Mouse (Mus musculus): ENCODE data around the gene Tex2. TPM values are rescaled to one million over a fixed set of nuclear protein-coding genes. Genes with fewer than 3 reads are reported as not detected.
A peak's percentile ranks its signal among the peaks of the same experiment; 100 is the strongest.
"Not testable (repeated sequence)": the region's sequence is repeated elsewhere in the genome, so short reads cannot be mapped to it uniquely, and the experiment has no call there.

The Tex2 gene
- total RNA-seq, 2 experiments from 2014 or later = 38.4 to 40.0 TPM

- no peak for DNase-seq
These were observed 107.0 kb downstream of the Tex2 start for GRCm38 (mm10) chr11:106506211-106506610.

DNA sequence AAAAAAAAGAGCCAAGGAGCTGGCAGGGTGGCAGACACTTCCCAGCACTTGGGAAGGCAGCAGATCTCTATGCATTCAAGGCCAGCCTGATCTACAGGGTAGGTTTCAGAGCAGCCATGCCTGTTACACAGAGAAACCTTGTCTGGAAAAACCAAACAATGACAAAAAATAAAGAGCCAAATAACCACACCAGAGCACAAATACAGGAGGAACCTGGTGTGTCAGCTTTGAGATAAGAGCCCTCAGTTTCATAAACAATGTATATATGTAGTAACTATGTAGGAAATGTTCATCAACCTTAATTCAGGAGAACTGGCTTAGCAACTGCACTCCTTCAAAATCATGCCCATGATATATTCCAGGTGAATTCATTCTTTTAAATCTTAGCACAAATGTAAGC is 109.1 kb downstream of the Tex2 start:
- DNase-seq = no peak

GRCm38 (mm10) chr11:106503425-106503717 is 109.9 kb downstream of the Tex2 start:
- DNase-seq = no peak

DNA sequence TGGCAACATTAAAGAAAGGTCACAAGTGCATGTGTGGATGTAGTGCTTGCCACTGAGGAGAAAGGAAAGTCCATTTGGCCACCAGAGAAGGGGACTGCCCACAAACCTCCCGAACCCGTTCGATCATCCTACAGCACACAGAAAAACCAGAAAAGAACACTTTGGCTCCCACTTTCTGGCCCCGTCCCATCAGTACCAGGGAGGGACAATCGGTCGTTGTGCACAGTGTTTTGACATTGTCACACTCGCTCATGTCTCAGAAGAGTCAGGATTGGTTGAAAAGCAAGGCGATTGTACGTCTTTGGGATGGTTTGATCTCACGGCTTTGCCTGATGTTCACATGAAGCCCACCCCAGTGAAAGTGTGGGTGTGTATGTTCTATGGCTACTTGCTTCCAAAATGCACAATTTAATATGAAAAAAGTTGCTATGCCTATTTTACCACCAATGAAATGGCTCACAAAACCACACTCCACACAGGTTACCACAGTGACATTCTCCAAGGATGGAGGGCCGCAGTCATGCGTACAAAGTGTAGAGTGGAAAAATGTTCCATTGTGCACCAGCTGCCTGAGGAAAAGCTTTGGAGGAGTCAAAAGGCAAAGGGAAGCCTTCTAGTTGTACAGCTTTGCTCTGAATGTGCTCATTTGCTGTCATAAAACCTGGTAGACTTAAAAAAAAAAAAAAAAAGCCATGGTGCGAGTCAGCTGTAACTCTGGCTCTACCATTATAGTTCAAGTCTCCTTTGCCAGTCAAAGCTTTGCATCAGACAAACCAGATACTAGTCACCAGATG is 110.4 kb downstream of the Tex2 start:
- DNase-seq = no peak

DNA sequence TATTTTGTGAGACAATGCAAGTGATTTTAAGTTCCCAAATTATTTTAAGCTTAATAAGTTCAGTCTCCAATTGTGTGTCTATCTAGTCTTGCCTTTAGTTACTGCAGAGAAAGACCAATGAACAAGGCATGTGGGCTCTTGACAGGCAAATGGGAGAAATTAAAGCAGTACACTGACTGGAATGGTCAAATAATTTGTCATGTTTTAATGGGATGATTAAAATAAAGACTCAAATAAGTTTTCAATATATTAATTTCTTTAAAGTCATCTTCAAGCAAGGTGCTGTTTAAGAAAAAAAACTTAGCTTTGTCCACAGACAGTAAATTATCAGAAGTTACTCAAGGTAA is 111.1 kb downstream of the Tex2 start:
- no peak for DNase-seq

DNA sequence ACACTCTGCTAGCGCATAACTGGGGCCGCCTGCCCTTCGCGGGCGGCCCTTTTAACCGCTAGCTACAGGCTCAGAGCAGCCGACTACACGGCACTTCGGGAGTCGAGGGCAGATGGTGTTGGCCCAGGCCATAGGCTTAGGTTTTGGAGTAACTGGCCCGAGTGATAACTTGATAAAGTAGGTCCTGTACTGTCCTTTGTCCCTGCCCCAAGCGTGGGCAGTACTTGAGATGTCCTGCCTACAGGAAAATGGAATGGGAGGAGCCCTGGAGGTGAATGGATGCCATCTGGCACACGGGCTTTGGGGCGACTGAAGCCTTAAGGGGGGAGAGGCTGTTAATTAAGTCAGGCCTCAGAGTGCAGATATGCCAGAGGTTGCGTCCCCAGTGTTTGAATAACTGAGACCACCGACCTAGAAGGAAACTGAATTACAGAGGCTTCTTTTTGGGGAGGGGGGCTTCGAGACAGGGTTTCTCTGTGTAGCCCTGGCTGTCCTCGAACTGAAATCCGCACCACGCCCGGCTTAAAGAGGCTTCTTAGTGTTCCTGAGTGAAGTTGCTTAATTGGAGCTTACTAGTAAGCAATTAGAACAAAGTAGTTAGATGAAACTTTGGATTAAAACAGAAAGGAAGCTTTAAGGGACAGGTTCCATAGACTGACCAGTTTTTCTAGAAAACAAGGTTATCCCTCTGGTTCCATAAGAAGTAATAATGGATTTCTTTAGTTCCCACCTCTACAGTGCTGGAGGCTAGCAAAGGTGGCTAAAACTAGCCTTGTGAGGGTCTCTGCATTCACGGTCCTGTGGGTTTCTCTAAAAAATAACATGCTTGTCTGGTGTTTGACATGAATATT is 111.7 kb downstream of the Tex2 start:
- DNase-seq = peak; percentile 80

GRCm38 (mm10) chr11:106500393-106501307 is 112.6 kb downstream of the Tex2 start:
- DNase-seq = peak; percentile 94

DNA sequence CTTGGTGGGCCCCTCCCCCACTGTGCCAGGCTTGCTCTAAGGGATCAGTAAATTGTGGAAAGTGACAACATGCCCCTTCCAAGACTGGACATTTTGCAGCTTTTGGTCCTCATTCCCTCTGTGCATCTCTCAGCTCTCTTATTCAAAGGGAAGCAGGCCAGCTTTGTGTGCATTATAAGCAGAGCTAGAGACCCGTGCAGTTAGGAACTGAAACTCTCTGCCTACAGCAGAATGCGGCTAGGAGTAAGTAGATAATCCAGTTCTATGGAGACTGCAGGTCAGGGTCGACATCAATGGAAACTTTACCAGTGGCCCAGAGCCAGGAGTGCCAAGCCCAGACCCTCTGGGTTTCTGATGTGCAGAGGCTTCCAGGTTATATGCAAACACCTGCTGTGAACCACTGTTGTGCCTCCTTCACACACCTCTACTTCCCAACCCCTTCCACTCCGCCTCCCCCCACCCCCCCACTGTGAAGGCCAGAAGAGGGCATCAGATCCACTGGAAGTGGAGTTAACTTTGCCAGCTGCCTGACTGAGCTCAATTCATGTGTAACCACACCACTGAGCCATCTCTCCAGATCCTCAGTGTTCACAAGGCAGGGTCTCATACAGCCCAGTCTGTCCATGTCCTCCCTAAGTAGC is 114.4 kb downstream of the Tex2 start:
- DNase-seq = no peak

DNA sequence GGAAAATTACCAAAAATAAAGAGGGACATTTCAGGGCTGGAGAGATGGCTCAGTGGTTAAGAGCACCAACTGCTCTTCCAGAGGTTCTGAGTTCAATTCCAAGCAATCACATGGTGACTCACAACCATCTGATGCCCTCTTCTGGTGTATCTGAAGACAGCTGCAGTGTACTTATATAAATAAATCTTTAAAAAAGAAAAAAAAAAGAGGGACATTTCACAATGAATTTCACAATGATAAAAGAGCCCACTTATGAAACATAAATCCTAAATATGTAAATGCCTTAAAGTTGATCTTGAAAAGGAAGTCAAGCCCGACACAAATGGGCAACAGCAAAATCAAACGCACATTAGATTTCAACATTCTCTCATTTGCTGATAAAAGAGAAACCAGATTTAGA is 115.3 kb downstream of the Tex2 start:
- no peak for DNase-seq

DNA sequence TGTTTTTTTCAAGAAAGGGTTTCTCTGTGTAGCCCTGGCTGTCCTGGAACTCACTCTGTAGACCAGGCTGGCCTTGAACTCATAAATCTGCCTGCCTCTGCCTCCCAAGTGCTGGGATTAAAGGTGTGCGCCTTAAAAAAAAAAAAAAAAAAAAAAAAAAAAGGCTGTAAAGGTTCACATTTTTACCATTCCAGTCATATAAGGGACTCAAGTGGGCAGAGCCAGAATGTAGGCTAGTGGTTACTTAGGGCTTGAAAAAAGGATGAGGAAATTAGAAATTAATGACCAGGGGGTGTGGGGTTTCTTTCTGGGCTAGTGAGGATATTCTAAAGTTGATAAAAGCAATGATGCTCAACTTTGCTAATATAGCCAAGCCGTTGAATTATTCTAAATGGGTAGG is 116.2 kb downstream of the Tex2 start:
- not testable (repeated sequence) for DNase-seq

DNA sequence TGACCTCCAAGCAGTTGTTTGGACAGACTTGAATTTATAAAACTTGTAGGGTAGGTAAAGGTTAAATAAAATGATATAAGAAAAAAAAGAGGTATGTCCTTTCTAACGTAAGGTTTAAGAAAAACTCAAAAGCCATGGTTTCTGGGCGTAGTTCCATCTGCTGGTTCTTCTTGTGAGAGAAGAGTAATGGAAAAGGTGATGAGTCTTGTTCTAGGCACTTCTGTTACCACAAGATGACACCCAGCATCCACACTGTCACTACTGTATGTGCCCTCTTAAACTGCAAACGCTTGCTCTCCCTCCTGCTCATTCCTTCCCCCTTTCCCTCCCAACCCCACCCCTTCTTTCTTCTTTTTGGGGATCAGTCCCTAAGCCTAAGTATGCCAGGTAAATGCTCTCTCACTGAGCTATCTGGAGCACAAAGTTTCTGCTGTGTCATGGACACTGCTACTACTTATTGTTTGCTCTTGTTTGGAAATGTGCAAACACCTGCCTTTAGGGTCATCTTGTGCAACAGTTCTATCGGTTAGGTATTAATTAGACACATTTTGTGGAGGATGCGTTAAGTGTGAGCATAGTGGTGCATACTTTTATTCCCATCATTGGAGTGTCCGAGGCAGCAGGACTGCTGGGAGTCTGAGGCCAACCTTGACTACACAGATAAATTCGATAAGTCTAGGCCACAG is 120.1 kb downstream of the Tex2 start:
- no peak for DNase-seq

DNA sequence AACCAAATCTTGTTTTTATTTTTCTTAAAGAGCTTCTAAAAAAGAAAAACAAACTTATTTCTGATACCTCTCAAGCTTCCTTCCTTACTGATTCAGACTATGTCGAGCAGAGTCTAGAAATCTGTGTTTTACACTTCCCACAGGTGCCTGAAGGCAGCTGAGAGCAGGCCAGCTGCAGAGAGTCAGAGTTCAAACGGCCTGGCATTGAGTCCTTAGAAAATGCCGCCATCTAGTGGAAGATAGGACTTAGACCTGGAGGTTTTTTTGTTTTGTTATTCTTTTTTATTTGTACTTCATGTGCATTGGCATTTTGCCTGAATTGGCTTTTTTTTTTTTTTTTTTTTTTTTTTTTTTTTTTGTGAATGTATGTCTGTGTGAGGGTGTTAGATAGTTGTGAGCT is 121.8 kb downstream of the Tex2 start:
- DNase-seq = peak; percentile 75

GRCm38 (mm10) chr11:106490600-106490999 is 122.6 kb downstream of the Tex2 start:
- not testable (repeated sequence) for DNase-seq

DNA sequence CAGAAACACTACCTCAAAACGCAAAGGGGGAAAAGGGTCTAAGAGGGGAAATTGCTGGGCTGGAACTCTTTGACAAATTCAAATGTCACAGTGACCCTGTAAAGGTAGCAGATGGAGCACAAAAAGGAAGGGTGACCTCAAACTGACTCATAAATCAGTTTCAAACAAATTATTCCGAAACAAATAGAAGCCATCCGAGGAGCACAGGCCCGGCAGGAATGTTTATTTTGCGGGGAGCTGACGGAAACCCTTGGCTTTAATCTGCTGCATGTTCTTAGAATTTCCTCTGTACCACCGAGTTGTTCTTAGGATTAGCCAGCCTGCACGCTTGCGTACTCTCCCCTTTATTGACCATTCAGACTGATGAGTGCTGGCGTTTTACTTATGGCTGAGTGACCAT is 123.2 kb downstream of the Tex2 start:
- DNase-seq = no peak

DNA sequence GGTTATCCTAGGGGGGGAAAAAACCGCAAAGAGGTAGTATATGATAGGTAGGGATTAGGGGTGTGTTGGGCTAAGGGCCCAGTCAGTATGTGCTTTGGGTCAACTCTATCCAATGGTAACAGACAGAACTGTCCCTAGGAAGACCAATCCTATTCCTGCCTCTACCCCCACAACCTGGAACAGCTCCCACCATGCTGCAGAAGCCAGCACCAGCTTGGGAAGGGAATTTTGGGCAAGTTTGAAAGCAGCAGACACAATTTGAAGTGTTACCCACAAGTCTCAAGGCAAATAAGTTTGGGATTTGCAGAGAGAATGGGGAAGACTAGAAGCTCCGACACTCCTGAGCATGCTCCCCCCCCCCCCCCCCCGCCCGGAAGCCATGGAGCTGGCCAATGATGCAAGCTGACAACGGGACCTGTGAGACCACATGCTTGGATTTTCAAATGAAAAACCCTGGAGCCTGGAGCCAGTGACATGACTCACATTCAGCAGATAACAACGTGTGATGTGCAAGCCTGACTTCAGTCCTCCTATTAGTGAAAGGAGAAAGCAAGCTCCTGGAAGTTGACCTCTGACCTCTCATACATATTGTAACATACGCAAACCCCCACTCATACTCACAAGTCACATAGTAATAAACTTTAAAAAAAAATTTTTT is 124.1 kb downstream of the Tex2 start:
- DNase-seq = peak; percentile 52

DNA sequence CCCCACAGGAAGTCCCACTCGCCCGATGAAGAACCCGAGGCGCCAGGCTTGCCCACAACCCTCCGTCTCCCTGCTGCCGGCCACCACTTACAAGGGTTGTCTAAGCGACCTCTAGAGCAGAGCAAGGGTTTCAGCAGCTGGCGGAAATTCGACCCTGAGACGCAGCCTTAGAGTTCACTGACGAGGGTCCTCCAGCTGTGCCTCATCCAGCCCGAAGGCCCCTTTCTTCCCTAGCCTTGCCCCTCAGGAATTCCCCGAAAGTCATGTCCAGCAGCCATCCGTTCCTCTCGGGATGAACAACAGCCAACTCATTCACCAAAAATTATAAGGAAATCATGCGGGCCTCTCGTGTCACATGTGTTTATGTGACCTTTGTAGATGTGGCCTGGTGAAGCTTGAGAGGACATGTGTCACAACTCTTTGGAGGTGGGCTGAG is 125.1 kb downstream of the Tex2 start:
- DNase-seq = no peak

DNA sequence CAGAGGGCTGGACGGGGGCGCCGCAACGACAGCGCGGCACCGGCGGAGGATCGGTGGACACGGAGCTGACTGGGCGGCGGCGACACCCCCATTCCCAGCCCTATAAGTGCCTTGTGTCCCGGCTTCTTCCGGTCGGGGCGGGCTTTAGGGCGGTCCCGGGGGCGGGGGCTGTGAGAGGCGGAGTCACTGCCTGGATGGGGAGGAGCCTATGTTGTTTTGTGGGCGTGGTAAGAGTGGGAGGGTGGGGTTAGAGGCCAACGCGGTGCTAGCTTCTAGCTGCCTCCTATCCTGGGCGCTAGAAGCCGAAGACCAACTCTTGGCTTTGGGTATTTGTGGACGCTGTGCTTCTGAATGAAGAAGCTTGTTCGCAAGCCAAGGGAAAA is 125.5 kb downstream of the Tex2 start, which contains the start of gene Ern1:
TSS of gene Ern1 (minus strand) at position 120 of the 383 bp plus-strand sequence.
- peak; percentile 99 for DNase-seq

GRCm38 (mm10) chr11:106486866-106487732 is 126.1 kb downstream of the Tex2 start:
- DNase-seq = peak; percentile 76

- DNase-seq = peak; percentile 49
These were observed 127.0 kb downstream of the Tex2 start for GRCm38 (mm10) chr11:106486042-106486865.

Data from adrenal gland, postnatal 10 days (tissue).